Mouse (Mus musculus): ENCODE results near the gene Olfr31. TPM values are rescaled to one million over a fixed set of nuclear protein-coding genes. Genes with fewer than 3 reads are reported as not detected.

Olfr31 gene
- total RNA-seq, 2 experiments from 2014 or later = not detected

GRCm38 (mm10) chr14:14353740-14354510 is 31.3 kb downstream of the Olfr31 start:
- no peak for DNase-seq
- intact Hi-C loops (cut with DNase I; ENCODE audit: low total_unique reads) = no loop called here

GRCm38 (mm10) chr14:14354511-14355359 is 32.1 kb downstream of the Olfr31 start:
- peak; percentile 3 for DNase-seq
- intact Hi-C loops (cut with DNase I; ENCODE audit: low total_unique reads) = no loop called here

GRCm38 (mm10) chr14:14355360-14355646 is 32.7 kb downstream of the Olfr31 start:
- intact Hi-C loops (cut with DNase I; ENCODE audit: low total_unique reads) = no loop called here
- DNase-seq = peak; percentile 3

Other genes starting within 250 kb of the Olfr31 start
- 100 to 1,000 TPM; 158 to 174 TPM for gene Psmd6, start 201.8 kb upstream of the Olfr31 start, total RNA-seq (2021)
- not detected for gene Olfr720, start 136.0 kb upstream of the Olfr31 start, total RNA-seq (2021)
- 1 to 10 TPM; 3.3 to 5.6 TPM for gene Il3ra, start 23.4 kb downstream of the Olfr31 start, total RNA-seq (2021)
- not detected for gene Olfr721-ps1, start 78.5 kb downstream of the Olfr31 start, total RNA-seq (2021)

All from gastrocnemius, postnatal 14 days (tissue).